Mouse (Mus musculus): ENCODE measurements around the gene Cd160.

The Cd160 gene

GRCm38 (mm10) chr3:96755935-96756334 lies 73.2 kb downstream of the Cd160 start:
- no peak for DNase-seq
